Comparison of ENCODE assay signal across 8 mouse cellular contexts in the genomic region with DNA sequence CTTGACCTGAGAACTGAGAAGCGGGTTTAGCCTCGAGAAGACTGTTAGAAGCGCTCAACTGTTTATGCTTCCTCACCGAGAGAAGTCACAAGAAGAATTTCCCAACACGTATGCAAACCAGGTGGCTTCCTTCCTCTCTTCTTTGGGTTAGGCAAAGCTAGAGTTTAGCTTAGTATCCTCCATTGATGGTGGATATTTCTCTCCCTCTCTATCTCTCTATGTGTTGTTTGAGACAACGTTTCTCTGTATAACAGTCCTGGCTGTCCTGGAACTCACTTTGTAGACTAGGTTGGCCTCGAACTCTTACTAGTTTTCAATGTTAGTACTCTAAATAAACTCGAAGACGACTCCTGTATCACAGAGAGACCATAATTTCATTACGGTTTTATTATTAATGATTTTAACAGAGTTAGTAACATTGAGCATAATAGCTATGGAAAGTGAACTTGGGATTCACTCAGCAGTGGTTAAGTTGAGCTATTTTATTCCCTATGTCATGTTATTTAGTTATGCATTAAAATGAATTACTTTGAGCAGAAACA. TPM values are rescaled to one million over a fixed set of nuclear protein-coding genes. Genes with fewer than 3 reads are reported as not detected.
DNase-seq lines count a peak whose midpoint lies in the region; ATAC-seq and TF ChIP-seq lines count a peak whose summit lies in the region.

No protein-coding gene starts in this region.

- peak overlapping the region; percentile 58 for H3K9ac ChIP-seq in heart, embryonic 11.5 days (ENCODE audit: low read depth, low read length)
- H3K9ac ChIP-seq in CH12.LX (ENCODE audit: insufficient read depth, low read depth) = peak overlapping the region; percentile 26; the same call in 1 of the 2 replicates
- peak overlapping the region; percentile 96 for H3K9ac ChIP-seq in forebrain, embryonic 13.5 days
- H3K9ac ChIP-seq in liver, embryonic 14.5 days (replicated peaks) = peak overlapping the region; percentile 34; the same call in 1 of the 2 replicates

- H3K4me2 ChIP-seq in heart, embryonic 11.5 days = peak overlapping the region; percentile 90
- H3K4me2 ChIP-seq in CH12.LX (ENCODE audit: insufficient read depth, low read depth, poor library complexity, severe bottlenecking) = peak overlapping the region; percentile 55
- H3K4me2 ChIP-seq in forebrain, embryonic 13.5 days = peak overlapping the region; percentile 71
- peak overlapping the region; percentile 94 for H3K4me2 ChIP-seq in liver, embryonic 14.5 days (ENCODE audit: low read depth)

- intact Hi-C loops in heart, postnatal 10 days (cut with DNase I) = no loop called here

- no peaks in the 10 kb centered on the region for H3K27me3 ChIP-seq in heart, embryonic 11.5 days (ENCODE audit: control insufficient read depth, insufficient read depth, low read length)
- H3K27me3 ChIP-seq in CH12.LX (replicated peaks) = no peaks in the 10 kb centered on the region
- H3K27me3 ChIP-seq in forebrain, embryonic 13.5 days = no peaks in the 10 kb centered on the region
- no peaks in the 10 kb centered on the region for H3K27me3 ChIP-seq in liver, embryonic 14.5 days (ENCODE audit: control insufficient read depth, insufficient read depth, low read length)

- no peaks in the 10 kb centered on the region for H3K9me3 ChIP-seq in heart, embryonic 11.5 days (replicated peaks; ENCODE audit: control insufficient read depth, low read length)
- no peaks in the 10 kb centered on the region for H3K9me3 ChIP-seq in CH12.LX (replicated peaks; ENCODE audit: low read length)
- H3K9me3 ChIP-seq in forebrain, embryonic 13.5 days (replicated peaks) = no peaks in the 10 kb centered on the region
- no peaks in the 10 kb centered on the region for H3K9me3 ChIP-seq in liver, embryonic 14.5 days (ENCODE audit: control insufficient read depth, low read length)

- no peak for TF ChIP-seq CTCF in CH12.LX (conservative IDR thresholded peaks at IDR 0.05 in 1 of 2, IDR thresholded peaks at IDR 0.05 in 1 of 2; ENCODE audit: low read depth in 2 of 2, low read length in 2 of 2)
- no peak for TF ChIP-seq CTCF in liver, embryonic 14.5 days (IDR thresholded peaks at IDR 0.05; ENCODE audit: low read depth)

- in situ Hi-C loops in CH12.LX (cut with MboI; ENCODE audit: low pct_ligation_motif_present, low pct_unique_long_range_greater_than_20kb, low sequenced_read_pairs) = no loop called here

- TF ChIP-seq POLR2A in CH12.LX (IDR thresholded peaks at IDR 0.05; ENCODE audit: low read depth, low read length) = no peak; the same call in none of the 2 replicates

- no peak for TF ChIP-seq RAD21 in CH12.LX (IDR thresholded peaks at IDR 0.05; ENCODE audit: low read depth, low read length)

- no peak for ATAC-seq in heart, embryonic 11.5 days (replicated peaks; ENCODE audit: insufficient number of reproducible peaks, low FRiP score, low TSS enrichment)
- ATAC-seq in forebrain, embryonic 13.5 days = no peak; the same call in 1 of the 2 replicates
- ATAC-seq in liver, embryonic 14.5 days (ENCODE audit: insufficient read depth) = no peak

- DNase-seq in heart, postnatal 10 days = no peak
- no peak for DNase-seq in CH12.LX (ENCODE audit: extremely low read depth)
- no peak for DNase-seq in liver, embryonic 14.5 days (ENCODE audit: low read depth in 3 of 3, low spot score in 3 of 3)
- DNase-seq in embryo, embryonic 10.5 days (ENCODE audit: low spot score) = no peak
- no peak for DNase-seq in right cerebral cortex, adult 2 months (ENCODE audit: low spot score in 2 of 2)
- no peak for DNase-seq in adrenal gland, adult 8-10 months

- no peak overlapping the region for H3K27ac ChIP-seq in heart, embryonic 11.5 days (ENCODE audit: low read depth, low read length)
- H3K27ac ChIP-seq in CH12.LX (ENCODE audit: insufficient read depth, low read depth) = peak overlapping the region; percentile 58; the same call in 1 of the 2 replicates
- H3K27ac ChIP-seq in forebrain, embryonic 13.5 days = peak overlapping the region; percentile 31; the same call in 1 of the 2 replicates
- no peak overlapping the region for H3K27ac ChIP-seq in liver, embryonic 14.5 days

- no peaks in the 10 kb centered on the region for H3K4me1 ChIP-seq in heart, embryonic 11.5 days (ENCODE audit: control insufficient read depth, insufficient read depth, low read length)
- peaks cover 4 to 29% of the 10 kb centered on the region in 2 experiments for H3K4me1 ChIP-seq in CH12.LX (ENCODE audit: control insufficient read depth in 1 of 2, insufficient read depth in 2 of 2)
- H3K4me1 ChIP-seq in forebrain, embryonic 13.5 days = peaks cover 35% of the 10 kb centered on the region
- peaks cover 3 to 8% of the 10 kb centered on the region in 2 experiments; a peak in 3 of 4 replicates for H3K4me1 ChIP-seq in liver, embryonic 14.5 days (replicated peaks; ENCODE audit: control insufficient read depth in 2 of 2, insufficient read depth in 2 of 2, low read length in 1 of 2)

- no peaks in the 10 kb centered on the region for H3K79me2 ChIP-seq in CH12.LX (replicated peaks; ENCODE audit: control insufficient read depth, extremely low read depth, insufficient read depth, poor library complexity, severe bottlenecking)

- peak overlapping the region; percentile 80 for H3K4me3 ChIP-seq in heart, embryonic 11.5 days (ENCODE audit: low read depth, low read length)
- peak overlapping the region; percentile 89 to 97 (median 91) for H3K4me3 ChIP-seq in CH12.LX (replicated peaks in 1 of 3; ENCODE audit: low read depth in 2 of 3, low read length in 2 of 3, poor library complexity in 1 of 3)
- H3K4me3 ChIP-seq in forebrain, embryonic 13.5 days = peak overlapping the region; percentile 86
- H3K4me3 ChIP-seq in liver, embryonic 14.5 days (ENCODE audit: insufficient read depth in 1 of 2, low read depth in 2 of 2, low read length in 2 of 2) = peak overlapping the region; percentile 70 to 86

- dilution Hi-C loops in CH12.LX (cut with MboI; ENCODE audit: extremely low pct_ligation_motif_present, extremely low pct_unique_long_range_greater_than_20kb, low sequenced_read_pairs) = no loop called here

- no peak for TF ChIP-seq EP300 in CH12.LX (IDR thresholded peaks at IDR 0.05; ENCODE audit: low read length)
- no peak for TF ChIP-seq EP300 in liver, embryonic 14.5 days (IDR thresholded peaks at IDR 0.05; ENCODE audit: low read depth)

- 27% methylated on average over 10 of the region's 10 CpGs for WGBS in heart, embryonic 11.5 days (ENCODE audit: insufficient replicate concordance)
- WGBS in forebrain, embryonic 13.5 days = 29% methylated on average over 10 of the region's 10 CpGs
- 23% methylated on average over 10 of the region's 10 CpGs for WGBS in liver, embryonic 14.5 days (ENCODE audit: insufficient replicate concordance)

- H3K36me3 ChIP-seq in heart, embryonic 11.5 days (ENCODE audit: control insufficient read depth, insufficient read depth, low read length) = no peaks in the 10 kb centered on the region
- peaks cover 8 to 34% of the 10 kb centered on the region in 2 experiments for H3K36me3 ChIP-seq in CH12.LX (replicated peaks in 1 of 2; ENCODE audit: control insufficient read depth in 1 of 2, insufficient read depth in 1 of 2, low read length in 1 of 2)
- H3K36me3 ChIP-seq in forebrain, embryonic 13.5 days (ENCODE audit: poor library complexity, severe bottlenecking) = peaks cover 9% of the 10 kb centered on the region; the same call in 1 of the 2 replicates
- H3K36me3 ChIP-seq in liver, embryonic 14.5 days (replicated peaks; ENCODE audit: control insufficient read depth, insufficient read depth, low read depth) = no peaks in the 10 kb centered on the region

TF ChIP-seq in CH12.LX, 34 proteins besides CTCF, POLR2A, EP300 and RAD21:
- TF ChIP-seq UBTF (IDR thresholded peaks at IDR 0.05; ENCODE audit: low read depth, low read length) = no peak
- TF ChIP-seq ZMIZ1 (IDR thresholded peaks at IDR 0.05; ENCODE audit: low read depth, low read length) = peak; percentile 98
- TF ChIP-seq TBP (conservative IDR thresholded peaks at IDR 0.05; ENCODE audit: low read depth, low read length) = peak; percentile 94
- no peak for TF ChIP-seq JUN (IDR thresholded peaks at IDR 0.05; ENCODE audit: insufficient read depth, low read depth, low read length)
- TF ChIP-seq MYC (IDR thresholded peaks at IDR 0.05; ENCODE audit: low read depth, low read length) = 0 out of 2 replicates have a peak, but pooled peaks have one; percentile 30

RNA-seq across cellular contexts. Expression of a gene that starts 0.5 kb away (rescaled TPM):
- 16.3 and 17.8 TPM in 2 replicates for polyA plus RNA-seq in heart, embryonic 11.5 days (2014; fragmentation: Nextera tagmentation; extraction: Ambion mirVana)
- total RNA-seq in heart, postnatal 10 days (2021) = 1 to 10 TPM; 4.9 to 5.8 TPM
- 9.9 and 10.2 TPM in 2 replicates for total RNA-seq in CH12.LX (2012; rRNA removed)
- 18.3 and 19.2 TPM in 2 replicates for total RNA-seq in CH12.LX (2014; rRNA removed)
- 11.7 and 12.2 TPM in 2 replicates for polyA plus RNA-seq in CH12.LX (2012; ENCODE audit: insufficient read length, low read depth)
- 49.9 and 57.5 TPM in 2 replicates for polyA plus RNA-seq in forebrain, embryonic 13.5 days (2015; fragmentation: Nextera tagmentation; extraction: Ambion mirVana)
- polyA plus RNA-seq in liver, embryonic 14.5 days (2012; rRNA removed) = 3.2 and 5.1 TPM in 2 replicates
- 8.7 and 9.8 TPM in 2 replicates for polyA plus RNA-seq in liver, embryonic 14.5 days (2014; fragmentation: Nextera tagmentation; extraction: Ambion mirVana)
- 10 to 100 TPM in 2 of 4 experiments, 1 to 10 TPM in 2; 8.4 to 18.1 (median 11.0) TPM for total RNA-seq in adrenal gland, adult 8-10 months (2022)

RNA-seq across cellular contexts. Expression of a gene that starts 38.1 kb away (rescaled TPM):
- 47.2 and 52.8 TPM in 2 replicates for polyA plus RNA-seq in heart, embryonic 11.5 days (2014; fragmentation: Nextera tagmentation; extraction: Ambion mirVana)
- 10 to 100 TPM; 11.6 to 14.7 TPM for total RNA-seq in heart, postnatal 10 days (2021)
- total RNA-seq in CH12.LX (2012; rRNA removed) = 235 and 340 TPM in 2 replicates
- total RNA-seq in CH12.LX (2014; rRNA removed) = 516 and 549 TPM in 2 replicates
- polyA plus RNA-seq in CH12.LX (2012; ENCODE audit: insufficient read length, low read depth) = 395 and 423 TPM in 2 replicates
- polyA plus RNA-seq in forebrain, embryonic 13.5 days (2015; fragmentation: Nextera tagmentation; extraction: Ambion mirVana) = 178 and 188 TPM in 2 replicates
- polyA plus RNA-seq in liver, embryonic 14.5 days (2012; rRNA removed) = 65.5 and 82.3 TPM in 2 replicates
- polyA plus RNA-seq in liver, embryonic 14.5 days (2014; fragmentation: Nextera tagmentation; extraction: Ambion mirVana) = 131 and 148 TPM in 2 replicates
- total RNA-seq in adrenal gland, adult 8-10 months (2022) = 100 to 1,000 TPM in 1 of 4 experiments, 10 to 100 TPM in 3; 38.3 to 144 (median 66.5) TPM

Comparison
In these comparisons a context has a peak if more than half of its experiments do, and no peak if none do; other contexts are left out.
1. H3K27ac ChIP-seq: peak in CH12.LX (single experiment) and forebrain, embryonic 13.5 days (single experiment); none in heart, embryonic 11.5 days (single experiment) and liver, embryonic 14.5 days (single experiment).
2. H3K9ac ChIP-seq: peak in every context shown above with its lines; median percentile 96 in forebrain, embryonic 13.5 days; 58 in heart, embryonic 11.5 days; 34 in liver, embryonic 14.5 days; 26 in CH12.LX.
3. Peak in every context shown above with its lines, with median percentiles within 50 percentile points of each other: H3K4me2 ChIP-seq and H3K4me3 ChIP-seq.